Mouse (Mus musculus) ovary, adult 18-20 months (tissue): Measurements from ENCODE around the gene Psmd11.

ENCODE experiments used
- DNase-seq: peaks from one replicate; pipeline ENCODE4 v3.0.0; 2022; ENCODE audit warnings: low spot score, mixed read lengths

Gene Psmd11

GRCm38 (mm10) chr11:80482347-80482746 lies 53.9 kb downstream of the Psmd11 start:
- no peak for DNase-seq

GRCm38 (mm10) chr11:80482921-80483320 lies 54.5 kb downstream of the Psmd11 start:
- DNase-seq: no peak

GRCm38 (mm10) chr11:80483536-80484067 lies 55.2 kb downstream of the Psmd11 start:
- DNase-seq: no peak

GRCm38 (mm10) chr11:80484191-80484791 lies 55.9 kb downstream of the Psmd11 start:
- no peak for DNase-seq

- no peak for DNase-seq
These were observed 56.7 kb downstream of the Psmd11 start for GRCm38 (mm10) chr11:80485120-80485551.

GRCm38 (mm10) chr11:80485622-80486206 lies 57.3 kb downstream of the Psmd11 start:
- no peak for DNase-seq

GRCm38 (mm10) chr11:80487904-80488587 lies 59.6 kb downstream of the Psmd11 start:
- no peak for DNase-seq

GRCm38 (mm10) chr11:80489172-80489881 lies 60.9 kb downstream of the Psmd11 start:
- DNase-seq: no peak

- DNase-seq: no peak
These were observed 61.4 kb downstream of the Psmd11 start for GRCm38 (mm10) chr11:80489882-80490196.

- no peak for DNase-seq
These were observed 62.4 kb downstream of the Psmd11 start for GRCm38 (mm10) chr11:80490831-80491230.

- no peak for DNase-seq
These were observed 64.8 kb downstream of the Psmd11 start for GRCm38 (mm10) chr11:80493186-80493585.

GRCm38 (mm10) chr11:80494852-80495251 lies 66.4 kb downstream of the Psmd11 start:
- no peak for DNase-seq

GRCm38 (mm10) chr11:80495972-80496371 lies 67.6 kb downstream of the Psmd11 start:
- DNase-seq: no peak

- DNase-seq: no peak
These were observed 68.2 kb downstream of the Psmd11 start for GRCm38 (mm10) chr11:80496640-80497039.

- no peak for DNase-seq
These were observed 69.0 kb downstream of the Psmd11 start for GRCm38 (mm10) chr11:80497225-80497919.

GRCm38 (mm10) chr11:80498328-80499070 lies 70.1 kb downstream of the Psmd11 start:
- no peak for DNase-seq

- DNase-seq: no peak
These were observed 71.1 kb downstream of the Psmd11 start for GRCm38 (mm10) chr11:80499550-80499952.

GRCm38 (mm10) chr11:80503281-80503680 lies 74.9 kb downstream of the Psmd11 start:
- DNase-seq: no peak

GRCm38 (mm10) chr11:80503726-80504452 lies 75.5 kb downstream of the Psmd11 start:
- no peak for DNase-seq

GRCm38 (mm10) chr11:80504519-80505385 lies 76.3 kb downstream of the Psmd11 start:
- DNase-seq: no peak
